Mouse (Mus musculus) midbrain, embryonic 12.5 days (tissue): ENCODE data around the gene Ccdc130. TPM values are rescaled to one million over a fixed set of nuclear protein-coding genes. Genes with fewer than 3 reads are reported as not detected.
"Not testable (repeated sequence)": the region's sequence is repeated elsewhere in the genome, so short reads cannot be mapped to it uniquely, and the experiment has no call there.

Source experiments
- ATAC-seq: fragments of 200-750 bp; cut with Nextera tagmentation; 2 replicates; pipeline ENCODE4 v1.8.0; 2017; ENCODE audit warnings: low read depth, moderate TSS enrichment, moderate library complexity; ENCODE audit not compliant: low FRiP score
- H3K27ac ChIP-seq: fragments of 300-500 bp; sonication (generic); replicated peaks from 2 replicates; pipeline ENCODE4 v1.5.1; 2016; ENCODE audit warnings: mild to moderate bottlenecking
- H3K27me3 ChIP-seq: fragments of 300-500 bp; sonication (generic); 2 replicates; pipeline ENCODE4 v1.6.1; 2016; ENCODE audit warnings: mild to moderate bottlenecking
- H3K36me3 ChIP-seq: fragments of 300-500 bp; sonication (generic); 2 replicates; pipeline ENCODE4 v1.6.1; 2016
- H3K4me1 ChIP-seq: fragments of 300-500 bp; sonication (generic); 2 replicates; pipeline ENCODE4 v1.6.1; 2016
- H3K4me2 ChIP-seq: fragments of 300-500 bp; sonication (generic); replicated peaks from 2 replicates; pipeline ENCODE4 v1.6.1; 2016; ENCODE audit warnings: mild to moderate bottlenecking, moderate library complexity
- H3K4me3 ChIP-seq: fragments of 300-500 bp; sonication (generic); 2 replicates; pipeline ENCODE4 v1.5.1; 2016; ENCODE audit warnings: mild to moderate bottlenecking
- H3K9ac ChIP-seq: fragments of 300-500 bp; sonication (generic); replicated peaks from 2 replicates; pipeline ENCODE4 v1.6.1; 2016; ENCODE audit warnings: mild to moderate bottlenecking, moderate library complexity
- H3K9me3 ChIP-seq: fragments of 300-500 bp; sonication (generic); 2 replicates; pipeline ENCODE4 v1.6.1; 2016; ENCODE audit warnings: mild to moderate bottlenecking
- WGBS: fragments of 180-500 bp; shearing (Covaris S2); methylation state at CpG from one replicate; pipeline ENCODE4 v1.1.7; 2016; 5-methylcytosine and 5-hydroxymethylcytosine counted together
- polyA plus RNA-seq: library from polyadenylated mRNA; unstranded; fragments of >200 nt; fragmentation: Nextera tagmentation; extraction: Ambion mirVana; gene quantifications from 2 replicates; pipeline ENCODE4 v1.2.1, GENCODE M21; 2016

Gene Ccdc130
- 24.3 and 25.1 TPM in 2 replicates for polyA plus RNA-seq

GRCm38 (mm10) chr8:84269950-84270773 is at the start of gene Ccdc130:
Gene Ccdc130, minus strand, starts transcription at chr8:84270380.
- WGBS: under 1% methylated on average over 43 of the region's 44 CpGs
- Histone ChIP-seq H3K9me3 (no peaks in the 10 kb centered on the region), H3K4me3 (peak within 1 kb of the TSS; percentile 68), H3K27ac (peak within 1 kb of the TSS; percentile 69), H3K4me1 (peaks cover 10% of the 10 kb centered on the region), H3K27me3 (no peaks in the 10 kb centered on the region), H3K36me3 (peaks cover 20% of the 10 kb centered on the region), H3K9ac (peak within 1 kb of the TSS; percentile 75), H3K4me2 (peak within 1 kb of the TSS; percentile 88)
- peak; percentile 99 for ATAC-seq

- no peak overlapping the region for H3K4me3 ChIP-seq
- H3K36me3 ChIP-seq: no peaks in the 10 kb centered on the region
- H3K27me3 ChIP-seq: no peaks in the 10 kb centered on the region
- H3K4me1 ChIP-seq: no peaks in the 10 kb centered on the region
- no peak overlapping the region for H3K9ac ChIP-seq
- no peak for ATAC-seq
- no peak overlapping the region for H3K4me2 ChIP-seq
- H3K27ac ChIP-seq: no peak overlapping the region
- no peaks in the 10 kb centered on the region for H3K9me3 ChIP-seq
- WGBS: 66% methylated on average over 3 of the region's 3 CpGs
Measured at GRCm38 (mm10) chr8:84308376-84308775, 38.2 kb upstream of the Ccdc130 start.

- H3K4me1 ChIP-seq: no peaks in the 10 kb centered on the region
Measured at GRCm38 (mm10) chr8:84303951-84304350, 33.8 kb upstream of the Ccdc130 start.

GRCm38 (mm10) chr8:84297029-84297785 is 27.0 kb upstream of the Ccdc130 start:
- H3K4me3 ChIP-seq: no peak overlapping the region
- H3K4me2 ChIP-seq: no peak overlapping the region
- WGBS: 59% methylated on average over 5 of the region's 5 CpGs
- H3K36me3 ChIP-seq: no peaks in the 10 kb centered on the region
- no peak overlapping the region for H3K27ac ChIP-seq
- H3K4me1 ChIP-seq: no peaks in the 10 kb centered on the region
- ATAC-seq: no peak
- no peaks in the 10 kb centered on the region for H3K27me3 ChIP-seq
- no peak overlapping the region for H3K9ac ChIP-seq
- H3K9me3 ChIP-seq: 0 out of 2 replicates have a peak, but pooled peaks cover 2% of the 10 kb centered on the region

More at GRCm38 (mm10) chr8:84303951-84304350, 33.8 kb upstream of the Ccdc130 start:
- Histone ChIP-seq H3K36me3 (no peaks in the 10 kb centered on the region), H3K4me2 (no peak overlapping the region), H3K27me3 (no peaks in the 10 kb centered on the region), H3K9me3 (0 out of 2 replicates have a peak, but pooled peaks cover 2% of the 10 kb centered on the region), H3K27ac (no peak overlapping the region), H3K4me3 (no peak overlapping the region), H3K9ac (no peak overlapping the region)
- no peak for ATAC-seq
- 89% methylated on average over 2 of the region's 2 CpGs for WGBS

GRCm38 (mm10) chr8:84291688-84292087 is 21.5 kb upstream of the Ccdc130 start:
- Histone ChIP-seq H3K9ac (no peak overlapping the region), H3K9me3 (no peaks in the 10 kb centered on the region), H3K4me2 (no peak overlapping the region), H3K36me3 (no peaks in the 10 kb centered on the region), H3K27me3 (no peaks in the 10 kb centered on the region), H3K4me3 (no peak overlapping the region), H3K27ac (no peak overlapping the region), H3K4me1 (no peaks in the 10 kb centered on the region)
- no peak for ATAC-seq
- 28% methylated on average over 8 of the region's 8 CpGs for WGBS

GRCm38 (mm10) chr8:84291086-84291485 is 20.9 kb upstream of the Ccdc130 start:
- Histone ChIP-seq H3K4me1 (no peaks in the 10 kb centered on the region), H3K4me3 (no peak overlapping the region), H3K9me3 (no peaks in the 10 kb centered on the region), H3K9ac (no peak overlapping the region), H3K27me3 (no peaks in the 10 kb centered on the region), H3K4me2 (no peak overlapping the region), H3K27ac (no peak overlapping the region), H3K36me3 (no peaks in the 10 kb centered on the region)
- WGBS: 72% methylated on average over 5 of the region's 5 CpGs
- no peak for ATAC-seq

GRCm38 (mm10) chr8:84288892-84289291 is 18.7 kb upstream of the Ccdc130 start:
- Histone ChIP-seq H3K27ac (no peak overlapping the region), H3K4me1 (no peaks in the 10 kb centered on the region), H3K9me3 (no peaks in the 10 kb centered on the region), H3K4me2 (no peak overlapping the region), H3K27me3 (no peaks in the 10 kb centered on the region), H3K9ac (no peak overlapping the region), H3K4me3 (no peak overlapping the region), H3K36me3 (no peaks in the 10 kb centered on the region)
- WGBS: 54% methylated on average over 2 of the region's 2 CpGs
- ATAC-seq: no peak

- H3K9ac ChIP-seq, H3K9me3 ChIP-seq, H3K4me3 ChIP-seq, ATAC-seq, H3K4me1 ChIP-seq, H3K4me2 ChIP-seq, H3K36me3 ChIP-seq, H3K27me3 ChIP-seq, H3K27ac ChIP-seq: not testable (repeated sequence)
- WGBS: 62% methylated on average over 5 of the region's 5 CpGs
Measured at GRCm38 (mm10) chr8:84285665-84286064, 15.5 kb upstream of the Ccdc130 start.

GRCm38 (mm10) chr8:84284608-84285063 is 14.5 kb upstream of the Ccdc130 start:
- H3K27ac ChIP-seq: no peak overlapping the region
- H3K27me3 ChIP-seq: no peaks in the 10 kb centered on the region; the same call in 1 of the 2 replicates
- no peak overlapping the region for H3K4me3 ChIP-seq
- H3K9ac ChIP-seq: no peak overlapping the region
- WGBS: 54% methylated on average over 9 of the region's 9 CpGs
- no peaks in the 10 kb centered on the region for H3K4me1 ChIP-seq
- H3K4me2 ChIP-seq: no peak overlapping the region
- no peaks in the 10 kb centered on the region for H3K36me3 ChIP-seq
- no peaks in the 10 kb centered on the region for H3K9me3 ChIP-seq
- no peak for ATAC-seq

GRCm38 (mm10) chr8:84280777-84281176 is 10.6 kb upstream of the Ccdc130 start:
- Histone ChIP-seq H3K4me2 (no peak overlapping the region), H3K27me3 (no peaks in the 10 kb centered on the region; the same call in none of the 2 replicates), H3K4me3 (no peak overlapping the region), H3K27ac (no peak overlapping the region), H3K9ac (no peak overlapping the region), H3K4me1 (no peaks in the 10 kb centered on the region), H3K36me3 (no peaks in the 10 kb centered on the region), H3K9me3 (no peaks in the 10 kb centered on the region)
- no peak for ATAC-seq
- WGBS: 81% methylated on average over 10 of the region's 10 CpGs

- H3K9me3 ChIP-seq: no peaks in the 10 kb centered on the region
- H3K27ac ChIP-seq: no peak overlapping the region
- H3K4me3 ChIP-seq: no peak overlapping the region
- H3K9ac ChIP-seq: no peak overlapping the region
- WGBS: 62% methylated on average over 1 of the region's 1 CpGs
- H3K4me1 ChIP-seq: no peaks in the 10 kb centered on the region
- no peaks in the 10 kb centered on the region; the same call in none of the 2 replicates for H3K27me3 ChIP-seq
- ATAC-seq: no peak
- H3K36me3 ChIP-seq: no peaks in the 10 kb centered on the region
- no peak overlapping the region for H3K4me2 ChIP-seq
Measured at GRCm38 (mm10) chr8:84276447-84276846, 6.3 kb upstream of the Ccdc130 start.

- Histone ChIP-seq H3K4me1 (peaks cover 10% of the 10 kb centered on the region), H3K9me3 (no peaks in the 10 kb centered on the region), H3K4me3 (no peak overlapping the region), H3K36me3 (no peaks in the 10 kb centered on the region), H3K4me2 (no peak overlapping the region), H3K27ac (no peak overlapping the region), H3K27me3 (no peaks in the 10 kb centered on the region; the same call in 1 of the 2 replicates), H3K9ac (0 out of 2 replicates have a peak overlapping the region, but pooled peaks have one; percentile 34)
- no peak for ATAC-seq
- WGBS: 85% methylated on average over 3 of the region's 3 CpGs
Measured at GRCm38 (mm10) chr8:84273968-84274367, 3.8 kb upstream of the Ccdc130 start.
